Mouse (Mus musculus): ENCODE measurements around the gene Plekhd1. TPM values are rescaled to one million over a fixed set of nuclear protein-coding genes. Genes with fewer than 3 reads are reported as not detected.
A peak's percentile ranks its signal among the peaks of the same experiment; 100 is the strongest.

Plekhd1 gene
- total RNA-seq, 2 experiments from 2014 or later: 5.6 to 6.5 TPM

DNA sequence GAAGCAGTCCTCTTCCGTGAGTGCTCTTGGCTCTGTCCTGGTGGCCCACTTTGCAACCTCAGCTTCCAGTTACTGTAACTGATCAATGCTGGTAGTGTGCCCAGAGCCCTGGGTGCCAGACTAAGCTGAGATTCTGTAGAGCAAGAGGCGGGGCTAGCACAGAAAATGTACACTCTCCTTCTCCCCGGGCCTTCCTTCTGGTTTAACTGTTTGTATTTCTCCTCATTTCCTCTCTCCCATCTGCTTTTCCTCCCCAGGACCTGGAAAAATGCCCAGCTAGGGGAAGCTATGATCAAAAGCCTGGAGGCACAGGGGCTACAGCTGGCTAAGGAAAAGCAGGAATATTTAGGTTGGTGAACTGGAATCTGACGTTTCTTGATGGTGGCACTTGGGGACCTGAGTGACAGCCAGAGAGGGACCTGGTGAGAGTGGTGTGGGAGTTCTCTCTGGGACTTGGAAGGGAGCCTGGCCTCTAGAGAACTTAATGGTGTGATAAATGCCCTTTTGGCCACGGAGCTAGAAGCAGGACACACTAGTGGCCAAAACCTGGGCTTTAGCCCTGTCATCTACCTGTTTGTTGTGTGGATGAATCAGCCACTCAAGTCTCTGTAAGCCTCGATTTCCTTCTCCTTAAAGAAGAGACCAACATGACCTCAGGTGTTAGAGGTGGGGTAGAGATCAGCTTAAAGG, 14.7 kb downstream of the Plekhd1 start:
- Histone ChIP-seq H3K4me3 (no peak overlapping the region), H3K27ac (peak overlapping the region; percentile 83)
- TF ChIP-seq CTCF (conservative IDR thresholded peaks at IDR 0.05): no peak
- peak; percentile 24 to 26 for DNase-seq (ENCODE audit: low spot score in 2 of 2)

DNA sequence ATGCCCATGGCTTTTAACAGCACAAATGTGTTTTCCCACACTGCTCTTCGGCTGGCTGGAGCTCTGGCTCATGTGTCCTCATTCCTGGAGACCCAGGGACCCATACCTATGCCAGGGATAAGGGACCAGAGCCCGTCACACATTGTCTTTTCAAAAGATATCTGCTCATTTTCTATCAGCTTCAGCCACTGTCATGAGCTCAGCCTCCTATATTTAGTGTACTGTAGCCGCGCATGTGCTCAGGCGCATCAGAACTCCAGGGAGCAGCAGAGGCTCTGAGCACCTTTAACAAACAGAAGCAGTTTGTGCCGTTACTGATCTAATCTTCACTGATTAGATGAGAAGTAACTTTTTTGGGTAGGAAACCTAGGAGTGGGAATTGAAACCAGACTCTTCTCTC, 23.5 kb downstream of the Plekhd1 start:
- TF ChIP-seq CTCF (conservative IDR thresholded peaks at IDR 0.05): no peak
- Histone ChIP-seq H3K27ac (no peak overlapping the region), H3K4me3 (no peak overlapping the region)
- DNase-seq (ENCODE audit: low spot score in 2 of 2): no peak

DNA sequence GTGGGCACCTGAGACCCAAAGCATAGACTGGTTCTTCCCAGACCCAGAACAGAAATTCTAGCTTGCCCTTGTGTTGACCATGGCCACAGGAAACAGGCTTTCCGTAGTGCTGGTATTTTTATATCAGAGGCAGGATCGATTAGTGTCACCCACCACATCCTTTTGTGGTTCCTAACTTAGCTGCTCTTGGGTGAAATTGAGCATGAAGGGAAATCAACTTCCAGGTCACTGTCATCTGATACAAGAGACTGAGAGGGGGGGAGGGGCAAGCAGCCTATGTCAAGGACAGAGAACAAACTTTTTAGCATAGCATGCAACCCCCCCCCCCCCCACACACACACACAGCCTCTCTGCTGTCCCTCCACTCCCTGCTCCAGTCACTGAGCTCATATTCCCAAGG, 26.8 kb downstream of the Plekhd1 start:
- Histone ChIP-seq H3K27ac (no peak overlapping the region), H3K4me3 (no peak overlapping the region)
- no peak for TF ChIP-seq CTCF (conservative IDR thresholded peaks at IDR 0.05)
- DNase-seq (ENCODE audit: low spot score in 2 of 2): no peak

DNA sequence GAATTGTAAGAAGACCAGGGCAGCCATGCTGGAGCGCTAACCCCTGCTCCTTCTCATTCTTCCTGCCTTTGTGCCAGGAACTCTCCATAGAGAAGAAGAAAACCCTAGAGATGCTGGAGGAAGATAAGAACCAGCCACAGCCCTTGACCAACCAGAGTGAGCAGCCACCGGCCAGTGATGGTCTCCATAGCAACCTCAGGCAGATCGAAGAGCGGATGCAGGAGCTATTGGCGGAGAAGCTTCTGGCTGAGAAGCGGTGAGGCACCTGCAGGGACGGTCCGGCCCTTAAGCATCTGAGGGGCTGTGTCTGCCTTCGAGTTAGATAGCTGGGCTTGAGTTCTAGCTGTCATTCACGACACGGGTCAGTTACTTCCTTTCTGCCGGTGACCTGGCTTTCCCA, 28.1 kb downstream of the Plekhd1 start:
- DNase-seq (ENCODE audit: low spot score in 2 of 2): no peak
- no peak for TF ChIP-seq CTCF (conservative IDR thresholded peaks at IDR 0.05)
- Histone ChIP-seq H3K27ac (no peak overlapping the region), H3K4me3 (no peak overlapping the region)

DNA sequence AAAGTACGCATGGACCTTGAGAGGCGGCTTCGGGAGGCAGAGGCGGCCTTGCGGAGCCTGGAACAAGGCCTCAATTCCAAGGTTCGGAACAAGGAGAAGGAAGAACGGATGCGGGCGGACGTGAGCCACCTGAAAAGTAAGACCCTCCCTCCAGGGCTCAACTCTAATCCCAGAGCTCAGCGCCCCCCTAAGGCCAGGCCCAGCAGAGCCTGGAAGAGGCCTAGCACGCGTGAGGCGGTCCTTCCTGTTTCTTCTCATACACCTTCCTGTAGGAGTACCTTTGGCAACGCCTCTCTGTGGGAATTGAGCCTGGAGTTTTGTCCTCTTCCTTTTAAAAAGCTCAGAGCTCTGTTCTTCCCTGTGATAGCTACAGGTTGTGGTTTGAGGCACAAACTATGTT, 29.1 kb downstream of the Plekhd1 start:
- Histone ChIP-seq H3K27ac (no peak overlapping the region), H3K4me3 (no peak overlapping the region)
- no peak for DNase-seq (ENCODE audit: low spot score in 2 of 2)
- no peak for TF ChIP-seq CTCF (conservative IDR thresholded peaks at IDR 0.05)

DNA sequence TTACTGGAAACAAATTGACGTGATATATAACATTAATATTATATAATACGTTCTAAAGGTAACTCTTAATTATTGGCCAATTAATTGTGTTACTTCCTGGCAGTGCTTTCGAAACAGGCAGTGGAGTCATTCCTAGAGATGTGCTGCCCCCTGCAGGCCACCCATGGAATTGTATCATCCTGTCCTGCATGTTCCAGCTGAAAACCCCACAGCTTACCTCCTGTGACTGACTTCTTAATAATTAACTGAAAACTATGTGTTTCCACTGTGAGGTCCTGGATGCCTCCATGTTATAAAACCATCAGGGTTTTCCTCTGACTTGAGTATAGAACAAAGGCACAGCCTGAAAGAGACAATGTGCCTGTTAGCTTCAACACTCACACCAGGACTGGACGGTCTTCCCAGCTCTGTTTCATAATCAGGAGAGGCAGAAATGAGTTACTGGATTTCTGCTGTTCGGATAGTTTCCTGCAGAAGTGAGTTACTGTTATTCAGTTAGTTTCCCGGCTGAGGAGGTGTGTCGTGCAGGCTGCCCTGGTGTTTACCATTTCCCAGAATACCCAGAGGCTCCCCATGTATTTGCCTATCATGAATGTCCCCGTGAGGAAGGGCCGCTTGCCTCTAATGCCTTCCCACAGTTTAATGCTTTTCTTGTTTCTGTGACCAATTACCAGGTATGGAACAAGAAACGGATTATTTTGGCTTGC, 32.6 kb downstream of the Plekhd1 start:
- TF ChIP-seq CTCF (conservative IDR thresholded peaks at IDR 0.05): peak; percentile 96

DNA sequence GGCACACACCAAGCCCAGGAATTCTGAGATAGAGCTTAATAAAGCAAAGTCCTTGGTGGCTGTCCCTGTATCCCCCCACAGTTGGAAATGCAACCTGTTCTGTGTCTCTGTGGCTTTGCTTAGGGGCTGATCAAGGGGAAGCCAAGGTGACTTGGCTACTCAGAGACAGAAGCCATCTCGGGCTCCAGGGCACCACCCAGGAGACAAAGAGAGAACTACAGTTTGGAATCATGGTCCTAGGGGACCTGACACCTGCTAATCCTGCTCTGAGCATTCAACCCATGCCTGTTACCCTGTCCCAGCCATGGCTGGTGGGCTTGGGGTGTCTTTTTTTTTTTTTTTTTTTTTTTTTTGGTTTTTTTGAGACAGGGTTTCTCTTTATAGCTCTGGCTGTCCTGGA, 35.8 kb downstream of the Plekhd1 start:
- no peak overlapping the region for H3K27ac ChIP-seq
- peak; percentile 13; the same call in 1 of the 2 replicates for TF ChIP-seq CTCF (conservative IDR thresholded peaks at IDR 0.05)
- no peak overlapping the region for H3K4me3 ChIP-seq
- no peak for DNase-seq (ENCODE audit: low spot score in 2 of 2)

More for the DNA sequence above, 32.6 kb downstream of the Plekhd1 start:
- Histone ChIP-seq H3K27ac (no peak overlapping the region), H3K4me3 (no peak overlapping the region)
- peak; percentile 80 to 94 for DNase-seq (ENCODE audit: low spot score in 2 of 2)

DNA sequence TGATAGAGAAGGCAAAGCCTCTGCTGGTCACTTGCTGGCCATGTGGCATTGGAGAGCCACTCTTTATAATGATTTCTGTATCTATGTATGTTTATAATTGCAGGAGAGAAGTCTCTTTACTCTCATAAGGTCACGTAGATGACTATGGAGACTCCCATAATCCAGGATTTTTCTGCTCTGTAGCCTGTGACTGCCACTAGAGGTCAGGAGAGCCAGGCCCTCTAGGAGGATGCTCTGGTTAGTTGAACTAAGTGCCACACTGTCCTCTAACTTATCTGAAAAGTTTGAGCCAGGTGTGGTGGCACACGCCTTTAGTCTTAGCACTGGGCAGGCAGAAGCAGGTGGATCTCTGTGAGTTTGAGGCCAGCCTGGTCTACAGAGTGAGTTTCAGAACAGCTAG, 36.4 kb downstream of the Plekhd1 start:
- Histone ChIP-seq H3K27ac (no peak overlapping the region), H3K4me3 (no peak overlapping the region)
- peak in 1 of 2 experiments; percentile 22 for DNase-seq (ENCODE audit: low spot score in 2 of 2)
- TF ChIP-seq CTCF (conservative IDR thresholded peaks at IDR 0.05): peak; percentile 71

DNA sequence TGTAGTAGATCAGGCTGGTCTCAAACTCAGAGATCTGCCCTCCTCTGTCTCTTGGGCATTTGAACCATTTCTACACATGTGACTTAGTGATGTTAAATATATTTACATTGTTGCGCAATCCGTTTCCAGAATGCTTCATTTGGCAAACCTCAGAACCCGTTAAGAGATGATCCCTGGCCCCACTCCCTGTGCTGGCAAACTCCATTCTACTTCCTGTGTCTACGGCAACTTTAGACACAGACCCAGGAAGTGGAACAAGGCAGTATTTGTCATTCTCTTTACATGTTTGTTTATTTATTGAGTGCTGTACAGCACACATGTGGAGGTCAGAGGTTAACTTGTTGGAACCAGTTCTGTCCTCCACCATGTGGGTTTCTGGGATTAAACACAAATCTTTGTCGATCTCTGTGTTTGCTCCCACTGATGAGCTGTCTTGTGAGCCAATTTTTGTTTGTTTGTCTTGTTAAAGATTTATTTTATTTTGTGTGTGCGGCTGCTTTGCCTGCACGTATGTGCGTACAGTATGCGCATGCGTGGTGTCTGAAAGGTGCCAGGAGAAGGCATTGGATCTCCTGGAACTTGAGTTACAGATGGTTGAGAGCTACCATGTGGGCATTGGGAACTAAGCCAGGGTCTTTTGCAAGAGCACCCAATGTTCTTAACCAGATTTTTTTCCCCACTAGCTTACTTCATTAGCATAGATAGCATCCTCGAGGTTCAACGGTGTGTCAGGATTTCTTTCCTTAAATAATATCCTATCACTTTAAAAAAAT, 37.6 kb downstream of the Plekhd1 start:
- TF ChIP-seq CTCF (conservative IDR thresholded peaks at IDR 0.05): no peak
- Histone ChIP-seq H3K4me3 (peak overlapping the region; percentile 2; the same call in 1 of the 2 replicates), H3K27ac (peak overlapping the region; percentile 75)
- DNase-seq (ENCODE audit: low spot score in 2 of 2): peak; percentile 70 to 72

DNA sequence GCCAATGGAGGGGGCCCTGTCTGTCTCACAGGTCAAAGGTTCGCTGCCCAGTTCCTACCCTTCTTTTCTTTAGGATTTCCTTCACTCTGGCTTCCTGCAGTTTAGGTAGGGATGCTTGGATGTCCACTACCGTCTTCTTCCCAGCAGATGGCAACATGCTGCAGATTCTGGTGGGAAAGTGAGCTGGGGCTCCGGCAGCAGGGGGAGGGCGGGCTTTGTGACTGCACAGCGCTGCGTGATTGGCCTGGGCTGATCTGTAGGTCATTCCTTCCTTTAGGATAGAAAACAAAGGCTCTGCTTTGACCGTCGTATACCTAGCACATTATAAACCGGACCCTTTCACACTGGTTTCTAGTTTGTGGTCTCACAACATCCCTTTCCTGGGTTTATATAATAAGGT, 38.2 kb downstream of the Plekhd1 start:
- peak overlapping the region; percentile 2; the same call in 1 of the 2 replicates for H3K4me3 ChIP-seq
- DNase-seq (ENCODE audit: low spot score in 2 of 2): peak; percentile 71 to 73
- H3K27ac ChIP-seq: peak overlapping the region; percentile 75
- TF ChIP-seq CTCF (conservative IDR thresholded peaks at IDR 0.05): peak; percentile 83

DNA sequence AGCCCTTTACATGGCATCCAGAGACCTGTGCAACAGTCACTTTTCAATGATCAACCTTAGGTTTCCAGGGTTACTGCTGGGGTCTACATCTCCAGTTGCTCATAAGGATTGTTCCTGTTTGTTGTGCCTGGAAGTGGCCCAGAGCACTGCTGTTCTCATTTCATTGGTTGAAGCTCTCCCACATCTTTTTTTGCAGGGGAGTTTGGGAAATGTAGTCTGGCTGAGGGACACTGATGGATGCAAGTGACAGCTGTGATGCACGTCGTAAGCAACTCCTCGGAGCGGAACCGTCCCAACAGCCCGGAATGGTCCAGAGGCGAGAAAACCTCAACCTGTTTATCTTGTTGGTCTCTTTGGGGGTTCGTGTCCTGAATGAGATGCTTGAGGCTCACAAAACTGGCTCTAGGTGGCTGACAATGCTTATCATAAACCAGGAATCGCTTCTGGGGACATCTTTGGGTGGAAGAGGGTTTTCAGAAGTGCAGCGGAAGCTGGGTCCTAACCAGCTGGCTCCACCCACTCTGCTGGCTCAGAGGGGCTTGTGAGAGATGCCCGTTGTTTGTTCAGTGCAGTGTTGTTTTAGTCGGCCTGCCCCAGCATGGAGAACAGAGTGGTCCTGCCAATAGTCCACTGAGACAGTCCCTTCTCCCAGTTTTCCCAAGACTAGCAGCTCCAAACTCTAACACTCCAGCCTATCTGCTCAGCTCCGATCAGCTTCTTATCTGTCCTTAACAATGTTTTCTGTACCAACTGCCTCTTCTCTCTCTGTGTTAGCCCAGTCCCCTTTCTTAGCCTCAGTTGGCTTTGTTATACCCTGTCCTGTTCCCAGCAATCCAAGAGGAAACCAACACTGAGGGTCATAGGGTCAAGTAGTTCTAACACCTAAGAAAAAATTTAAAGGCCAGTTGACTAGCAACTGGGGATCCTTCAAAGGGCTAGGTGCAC, 42.4 kb downstream of the Plekhd1 start:
- DNase-seq (ENCODE audit: low spot score in 2 of 2): peak; percentile 25 to 32
- Histone ChIP-seq H3K27ac (peak overlapping the region; percentile 51; the same call in 1 of the 2 replicates), H3K4me3 (no peak overlapping the region; the same call in 1 of the 2 replicates)
- no peak for TF ChIP-seq CTCF (conservative IDR thresholded peaks at IDR 0.05)

Measured in layer of hippocampus, adult 2 months (tissue).